Mouse (Mus musculus): ENCODE measurements at regions not wholly inside any gene's neighbourhood (a gene's known extent, or its start where the extent isn't known, plus 50 kb on each side); places are given as distances from the start of the nearest gene placed in this dataset.

DNA sequence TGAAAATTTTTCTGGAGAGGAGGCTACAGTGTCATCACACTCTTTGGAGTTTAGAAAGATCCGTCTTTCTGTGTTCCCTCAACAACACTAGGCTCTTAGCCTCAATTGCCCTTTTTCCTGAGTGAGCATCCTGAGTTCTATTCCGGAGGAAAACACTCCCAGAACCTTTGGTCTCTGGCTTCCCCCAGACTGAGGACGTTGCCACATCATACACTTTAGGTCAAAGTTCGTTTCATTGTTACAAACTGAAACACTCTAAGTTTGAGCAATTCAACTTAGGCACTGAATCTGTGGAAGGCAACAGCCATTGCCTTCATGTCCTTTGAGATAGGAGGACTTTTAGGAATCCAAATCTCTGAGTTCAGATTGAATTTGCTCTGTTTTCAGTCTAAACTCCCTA is 85.0 kb downstream of the Arl4a start:
- DNase-seq (ENCODE audit: low spot score), result no peak

DNA sequence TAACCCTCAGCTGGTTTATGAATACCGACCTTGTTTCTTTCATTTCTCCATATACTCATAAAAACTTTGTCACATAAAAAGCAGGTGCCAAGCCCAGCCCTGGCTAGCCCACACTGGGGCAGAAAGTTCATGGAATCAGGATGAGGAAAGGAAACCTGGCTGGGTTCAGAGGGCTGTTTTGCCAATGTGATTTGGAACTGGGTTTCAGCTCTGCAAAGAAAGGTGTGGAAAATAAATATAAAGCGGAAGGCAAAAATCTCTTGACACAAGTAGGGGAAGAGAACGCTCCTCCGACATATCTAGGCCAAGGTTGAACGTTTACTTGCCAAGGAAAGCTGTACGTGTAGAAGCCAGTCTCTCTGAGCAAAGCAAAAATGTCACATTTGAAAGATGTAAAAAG is 85.9 kb downstream of the Arl4a start:
- no peak for DNase-seq (ENCODE audit: low spot score)

DNA sequence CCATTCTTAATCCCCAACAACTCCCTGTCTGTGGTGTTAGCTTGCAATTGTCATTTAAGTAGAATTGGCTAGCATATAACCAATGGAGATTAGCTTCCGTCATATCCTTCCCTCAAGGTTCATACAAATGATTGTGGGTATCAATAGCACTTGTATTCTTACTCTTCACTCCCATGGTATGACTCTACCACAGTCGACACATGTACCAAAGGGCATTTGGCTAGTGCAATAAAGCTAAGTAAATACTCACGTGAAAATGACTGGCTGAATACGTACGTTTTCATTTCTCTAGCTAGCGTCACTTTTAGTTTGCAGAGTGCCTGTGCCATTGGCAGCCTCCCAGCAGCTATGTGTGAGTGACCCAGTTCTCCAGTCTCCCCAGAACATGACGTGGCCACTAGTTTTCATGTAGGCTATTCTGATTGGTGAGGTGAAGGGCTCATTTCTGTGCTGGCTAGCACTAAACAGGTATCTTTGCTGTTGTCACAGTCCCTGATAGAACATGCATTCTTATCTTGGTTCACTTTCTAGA is 87.5 kb downstream of the Arl4a start:
- DNase-seq (ENCODE audit: low spot score), result no peak

DNA sequence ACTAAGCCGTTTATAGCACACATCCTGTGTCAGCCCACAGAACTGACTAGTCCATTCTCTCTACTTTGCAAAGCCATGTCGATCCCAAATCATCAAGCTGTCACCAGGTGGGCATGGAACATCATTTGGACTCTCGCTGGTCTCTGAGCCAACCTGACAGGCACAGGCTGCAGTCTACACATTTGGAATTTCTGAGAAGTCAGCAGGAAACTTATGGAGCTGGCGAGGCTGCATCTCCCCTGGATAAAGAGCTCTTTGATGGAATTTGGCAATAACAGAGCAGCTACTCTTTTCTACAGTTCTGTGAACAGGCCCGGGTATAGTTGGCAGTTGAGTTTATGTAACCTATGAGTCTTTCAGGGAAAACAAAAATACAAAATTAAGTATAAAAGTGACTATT is 94.9 kb downstream of the Arl4a start:
- DNase-seq (ENCODE audit: low spot score), result no peak

DNA sequence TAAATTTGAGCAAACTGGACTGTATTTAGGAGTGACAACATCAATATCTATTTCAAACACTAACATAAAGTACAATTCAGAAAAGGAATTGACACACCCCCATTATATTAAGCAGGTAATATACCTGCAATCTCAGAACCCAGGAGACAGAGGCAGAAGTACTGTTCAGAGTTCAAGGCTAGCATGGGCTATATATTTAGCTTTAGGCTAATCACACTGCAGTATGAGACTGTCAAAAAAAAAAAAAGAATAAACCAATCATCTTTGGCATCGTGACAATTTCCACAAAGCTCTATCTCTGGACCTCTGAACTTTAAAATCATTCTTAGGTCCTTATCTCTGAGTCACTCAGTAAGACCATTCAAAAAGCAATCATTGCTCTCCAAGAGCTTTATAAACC is 96.7 kb downstream of the Arl4a start:
- no peak for DNase-seq (ENCODE audit: low spot score)

DNA sequence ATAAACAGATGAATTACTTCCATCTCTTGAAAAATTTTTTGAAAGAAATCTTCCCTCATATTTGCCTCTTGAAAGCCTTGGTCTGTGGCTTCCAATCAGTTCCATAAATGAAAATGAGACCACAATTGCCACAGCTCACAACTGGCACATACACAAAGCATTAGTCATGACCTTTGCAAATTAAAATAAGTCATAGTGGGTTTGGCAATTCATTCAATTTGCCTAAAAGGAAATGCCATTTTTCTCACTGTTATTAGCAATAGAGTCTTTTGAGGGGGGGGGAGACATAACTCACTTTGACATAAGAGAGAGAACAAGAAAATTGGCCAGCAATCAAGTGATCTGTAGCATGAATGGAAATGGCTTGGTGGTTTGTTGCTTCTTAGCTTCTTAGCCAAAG is 98.8 kb downstream of the Arl4a start:
- DNase-seq (ENCODE audit: low spot score), result no peak

DNA sequence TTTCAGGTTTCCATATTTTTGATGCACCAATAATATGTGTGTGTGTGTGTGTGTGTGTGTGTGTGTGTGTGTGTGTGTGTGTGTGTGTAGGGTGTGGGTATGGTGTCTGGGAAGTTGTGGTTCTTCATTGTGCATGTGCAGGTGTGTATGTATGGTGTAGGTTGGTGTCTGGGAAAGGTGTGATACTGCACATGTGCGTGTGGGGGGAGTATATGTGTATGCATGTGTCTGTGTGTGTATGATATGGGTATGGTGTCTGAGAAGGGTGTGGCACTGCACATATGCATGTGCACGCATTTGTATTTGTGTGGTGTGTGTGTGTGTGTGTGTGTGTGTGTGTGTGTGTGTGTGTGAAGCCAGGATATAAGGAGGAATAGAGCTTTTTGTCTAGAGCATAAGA is 99.6 kb downstream of the Arl4a start:
- no peak for DNase-seq (ENCODE audit: low spot score)

DNA sequence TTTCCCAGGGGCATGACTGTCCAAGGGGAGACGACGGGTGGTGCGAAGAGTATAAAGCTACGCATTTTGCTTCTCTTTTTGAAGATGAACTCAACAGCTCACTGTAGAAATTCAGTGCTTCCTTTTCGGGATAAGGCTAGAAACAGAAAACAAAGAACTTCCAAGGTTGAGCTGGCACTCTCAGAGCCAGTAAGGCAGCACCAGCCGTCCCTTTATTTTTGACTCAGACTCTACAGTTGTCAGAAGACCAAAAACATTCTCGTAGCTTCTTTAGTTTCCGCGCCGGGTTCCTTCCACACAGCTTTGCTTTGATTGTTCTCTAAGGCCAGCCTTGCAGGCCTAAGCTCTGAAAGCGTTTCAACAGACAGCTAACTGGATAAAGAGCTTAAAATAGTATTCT is 101.5 kb downstream of the Arl4a start:
- no peak for DNase-seq (ENCODE audit: low spot score)

DNA sequence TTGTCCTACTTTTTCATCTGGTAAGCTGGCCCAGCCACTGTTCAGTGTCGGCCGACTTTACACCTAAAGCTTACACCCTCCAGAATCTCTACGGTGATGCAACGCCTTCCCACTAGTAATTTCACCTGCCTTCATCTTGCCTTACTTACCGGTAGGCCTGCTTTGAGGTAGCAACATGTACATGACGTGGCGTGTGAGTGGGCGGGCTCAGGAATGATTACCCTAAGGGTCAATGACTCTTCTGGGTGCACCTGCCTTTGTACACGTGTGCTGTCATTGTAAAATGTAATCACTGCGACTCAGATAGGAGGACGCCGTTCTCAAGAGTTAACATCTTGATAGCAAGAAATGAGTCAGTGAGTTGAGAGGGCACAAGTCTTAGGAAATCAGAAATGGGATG is 102.0 kb downstream of the Arl4a start:
- DNase-seq (ENCODE audit: low spot score), result no peak

DNA sequence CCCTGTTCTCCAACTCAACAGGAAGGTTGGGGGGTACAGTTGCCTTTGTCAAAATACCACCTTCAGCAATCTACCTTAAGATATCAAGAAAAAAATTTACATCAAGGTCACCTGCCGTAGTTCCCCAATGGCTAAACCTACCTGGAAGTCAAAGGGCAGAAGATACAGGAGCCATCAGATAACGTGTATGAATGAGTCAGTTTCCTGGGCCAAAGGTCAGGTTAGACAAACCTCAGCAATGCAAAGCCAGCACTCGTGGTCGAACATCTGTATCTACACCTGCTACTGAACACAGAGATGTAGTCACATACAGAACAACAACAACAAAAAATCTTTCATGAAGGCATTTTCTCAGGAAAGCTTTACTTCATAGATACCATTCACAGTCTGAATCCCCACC is 102.9 kb downstream of the Arl4a start:
- no peak for DNase-seq (ENCODE audit: low spot score)

DNA sequence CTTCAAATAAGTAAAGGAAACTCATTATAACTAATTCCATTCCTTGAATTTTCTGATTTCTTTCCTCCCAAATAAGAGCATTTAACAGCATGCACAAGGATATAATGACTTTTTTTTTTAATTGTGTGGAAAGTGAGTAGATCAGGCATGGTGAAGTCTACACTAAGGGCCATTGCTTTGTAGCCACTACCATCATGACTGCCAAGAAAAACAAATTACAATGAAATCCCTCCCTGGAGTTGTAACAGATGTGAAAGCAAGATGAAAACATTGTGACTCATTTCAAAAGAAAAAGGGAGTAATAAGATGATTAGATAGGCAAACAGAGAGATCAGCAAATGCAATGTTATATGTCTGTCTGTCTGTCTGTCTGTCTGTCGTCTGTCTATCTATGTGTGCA is 106.6 kb downstream of the Arl4a start:
- DNase-seq (ENCODE audit: low spot score), result no peak

DNA sequence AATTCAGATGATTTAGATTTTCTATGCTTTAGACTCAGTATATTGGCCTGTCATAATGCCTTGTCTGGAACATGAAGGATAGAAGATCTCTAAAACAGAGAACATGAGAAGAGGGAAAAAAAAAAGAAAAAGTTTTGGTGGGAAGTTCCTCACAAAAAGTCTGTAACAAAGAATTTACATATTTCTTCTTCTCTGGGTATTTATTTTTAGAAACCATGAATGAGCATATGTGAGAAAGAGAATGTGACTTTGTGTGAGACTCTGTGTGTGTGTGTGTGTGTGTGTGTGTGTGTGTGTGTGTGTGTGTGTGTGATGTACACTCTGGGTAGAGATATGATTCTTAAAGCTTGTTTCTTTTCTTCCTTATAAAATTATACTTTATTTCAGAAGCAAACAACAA is 109.9 kb downstream of the Arl4a start:
- no peak for DNase-seq (ENCODE audit: low spot score)

DNA sequence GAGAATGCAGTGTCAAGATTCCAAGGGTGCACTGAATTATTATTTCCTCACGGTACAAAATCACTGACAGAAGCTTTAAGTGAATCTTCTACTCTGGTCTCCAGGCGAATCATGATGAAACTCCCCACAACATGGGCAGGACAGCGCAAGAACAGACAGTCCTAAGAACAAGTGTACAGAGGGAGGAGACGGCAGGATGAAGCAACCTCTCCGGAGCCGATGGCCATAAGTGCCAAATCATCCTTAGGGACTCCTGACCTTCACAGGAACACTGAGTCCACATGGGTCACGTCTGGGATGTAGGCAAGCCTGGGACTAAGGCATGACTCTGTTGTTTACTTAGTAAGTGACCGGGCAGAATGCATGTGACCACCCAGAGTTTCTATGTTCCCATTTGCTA is 110.8 kb downstream of the Arl4a start:
- no peak for DNase-seq (ENCODE audit: low spot score)

DNA sequence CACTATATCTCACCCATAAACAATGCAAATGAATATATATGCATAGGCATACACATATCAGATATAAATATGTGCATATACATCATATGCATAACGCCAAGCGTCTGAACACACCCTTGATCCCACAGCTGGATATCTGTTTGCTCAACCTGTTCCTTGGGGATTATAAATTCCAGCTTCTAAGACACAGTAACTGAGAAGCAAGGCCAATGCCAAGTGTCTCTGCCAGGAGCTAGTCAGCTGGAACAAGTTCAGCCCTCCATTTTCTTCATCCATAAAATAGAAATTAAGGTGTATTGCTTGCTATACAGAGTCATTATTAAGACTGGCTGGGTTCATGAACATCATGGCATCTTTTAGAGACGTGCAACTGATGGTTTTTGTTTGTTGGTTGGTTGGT is 116.3 kb downstream of the Arl4a start:
- DNase-seq (ENCODE audit: low spot score), result no peak

DNA sequence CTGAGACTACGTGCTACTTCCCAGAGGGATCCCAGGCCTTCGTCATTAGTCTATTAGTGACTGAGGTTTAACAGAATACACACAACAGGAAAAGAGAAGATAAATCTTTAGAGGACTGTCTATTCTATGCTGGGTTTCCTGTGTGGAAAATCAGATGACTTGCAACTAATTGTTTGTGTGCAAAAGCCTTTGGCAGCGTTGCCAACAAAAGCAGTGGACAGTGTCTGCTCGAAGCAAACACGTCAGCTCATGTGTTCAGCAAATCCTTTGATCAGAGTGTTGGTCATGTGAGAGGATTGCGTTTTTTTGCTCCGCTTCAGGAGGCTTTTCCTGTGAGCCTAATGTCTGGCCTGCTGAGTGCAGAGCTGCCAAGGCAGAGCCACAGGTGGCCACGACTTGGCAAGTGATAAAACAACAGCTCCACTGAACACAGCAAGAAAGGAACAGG is 117.3 kb downstream of the Arl4a start:
- DNase-seq (ENCODE audit: low spot score), result no peak

DNA sequence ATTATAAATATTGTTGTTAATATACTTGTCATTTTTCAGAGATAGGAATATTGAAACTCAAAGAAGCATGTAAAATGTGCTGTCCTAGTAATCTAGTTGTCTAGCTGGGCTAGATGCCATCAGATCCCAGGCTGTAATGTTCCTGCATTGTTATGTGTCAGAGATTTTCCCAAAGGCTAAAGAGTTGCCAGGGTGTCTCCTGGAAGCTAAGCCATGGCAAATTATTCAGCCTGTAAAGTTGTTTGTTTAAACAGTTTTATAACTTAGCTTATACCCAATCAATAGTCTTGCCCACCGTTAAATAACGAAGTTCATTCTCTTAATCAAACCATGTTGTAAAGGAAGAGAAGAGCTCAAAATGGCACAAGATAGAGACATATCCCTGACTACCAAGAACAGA is 117.9 kb downstream of the Arl4a start:
- no peak for DNase-seq (ENCODE audit: low spot score)

DNA sequence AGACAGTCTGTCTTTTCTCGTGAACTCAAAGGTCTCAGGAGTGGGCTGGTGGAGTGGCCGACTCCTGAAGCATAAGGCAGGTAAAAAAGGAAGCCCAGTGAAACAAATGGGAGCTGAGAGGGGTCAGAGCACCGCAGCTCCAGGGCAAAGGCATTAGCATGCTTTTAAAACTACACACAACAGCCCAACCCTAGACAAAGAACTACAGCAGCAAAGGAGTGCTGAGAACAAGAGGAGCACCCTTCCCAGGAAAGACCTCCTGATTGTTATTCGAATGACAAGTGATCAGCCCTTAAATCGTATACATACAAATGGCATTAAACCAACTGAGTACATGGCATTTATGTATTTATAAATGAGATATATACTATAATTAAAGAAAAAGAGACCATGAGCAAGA is 149.3 kb downstream of the Arl4a start:
- DNase-seq (ENCODE audit: low spot score), result no peak

DNA sequence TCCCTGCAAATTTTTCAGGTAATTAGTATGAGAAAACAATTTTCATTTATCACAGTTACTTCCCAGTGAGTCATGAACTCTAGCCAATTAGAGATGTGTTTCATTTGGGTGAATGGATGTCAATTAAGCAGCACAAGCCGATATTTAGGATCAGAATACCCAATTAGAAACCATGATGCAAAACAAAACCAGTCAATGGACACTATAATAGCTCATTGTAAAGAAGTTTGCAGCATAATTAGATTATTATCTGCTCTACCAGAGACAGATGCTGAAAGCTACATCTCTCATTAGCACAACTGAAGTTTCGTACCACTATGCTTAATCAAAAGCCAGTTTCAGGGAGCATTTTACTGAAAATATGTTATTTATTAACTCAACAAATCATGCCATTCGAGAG is 152.5 kb downstream of the Arl4a start:
- no peak for DNase-seq (ENCODE audit: low spot score)

DNA sequence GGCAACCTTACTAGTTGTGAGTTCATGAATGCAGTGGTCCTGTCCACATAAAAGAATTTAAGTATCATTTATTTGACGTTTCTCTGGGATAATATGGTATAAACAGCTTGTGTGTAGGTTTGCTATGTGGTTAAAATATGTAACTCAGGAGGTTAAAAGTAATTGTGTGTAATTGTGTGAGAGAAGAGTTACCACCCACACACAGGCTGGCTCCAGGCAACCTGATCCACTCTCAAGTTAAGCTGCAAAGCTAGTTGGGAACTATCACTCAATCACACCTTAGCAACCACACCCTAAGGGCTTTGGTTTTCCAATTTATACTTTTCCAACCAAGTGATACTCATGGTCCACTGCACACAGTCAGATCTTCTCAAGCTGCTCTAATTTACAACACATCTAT is 157.5 kb downstream of the Arl4a start:
- no peak for DNase-seq (ENCODE audit: low spot score)

DNA sequence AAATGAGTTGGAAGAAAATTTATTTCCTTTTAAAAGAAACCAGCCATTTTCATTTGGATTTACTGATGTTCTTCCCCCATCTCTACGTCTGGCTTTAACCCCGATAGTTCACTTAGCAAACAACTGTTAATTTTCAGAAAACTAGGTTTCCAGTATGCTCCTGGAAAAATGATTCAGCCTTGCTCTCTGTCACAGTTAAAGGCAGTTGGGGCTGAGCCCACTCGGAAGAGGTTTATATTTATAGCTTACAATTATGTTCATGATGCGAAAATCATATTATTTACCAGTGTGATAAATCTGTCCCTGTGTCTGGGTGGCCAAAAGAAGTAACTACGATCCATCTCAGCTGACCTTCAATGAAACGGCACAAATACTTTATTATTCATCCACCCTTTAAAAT is 163.9 kb downstream of the Arl4a start:
- DNase-seq (ENCODE audit: low spot score), result no peak

DNA sequence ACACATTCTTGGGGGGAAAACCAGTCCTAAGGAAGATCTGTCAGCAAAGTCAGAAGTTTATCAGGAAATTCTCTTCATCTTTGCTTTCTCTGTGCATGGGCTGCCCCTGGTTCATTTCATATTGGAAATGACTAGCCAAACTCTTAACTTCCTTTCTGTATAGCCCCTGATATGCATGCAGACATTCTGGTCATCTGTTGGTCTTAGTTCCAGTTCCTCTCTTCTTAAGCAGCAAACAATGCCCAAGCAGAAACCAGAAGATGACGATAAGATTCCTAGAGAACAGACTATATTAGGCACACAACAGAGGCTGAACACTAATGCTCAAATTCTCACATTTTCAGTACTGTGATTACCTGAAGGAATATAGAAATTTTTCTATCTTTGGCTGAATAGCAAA is 176.0 kb downstream of the Arl4a start:
- no peak for DNase-seq (ENCODE audit: low spot score)

DNA sequence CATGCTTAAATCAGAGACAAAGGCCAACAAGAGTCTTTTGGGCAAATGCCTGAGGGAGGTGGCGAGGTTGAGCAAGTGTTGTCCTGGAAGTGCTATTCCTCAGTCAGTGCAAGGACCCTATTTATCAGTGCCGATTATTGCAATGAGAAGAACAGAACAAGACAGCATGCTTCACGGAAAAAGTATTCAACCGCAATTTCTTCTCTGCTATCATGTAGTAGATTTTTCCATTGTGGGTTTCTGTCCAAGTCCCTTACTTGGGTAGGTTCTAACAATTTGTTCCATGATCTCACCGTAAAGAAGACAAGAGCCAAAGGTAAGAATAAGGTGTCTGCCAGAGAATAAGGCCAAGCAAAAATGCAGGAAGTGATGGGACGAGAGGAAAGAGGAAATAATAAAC is 186.2 kb downstream of the Arl4a start:
- no peak for DNase-seq (ENCODE audit: low spot score)

DNA sequence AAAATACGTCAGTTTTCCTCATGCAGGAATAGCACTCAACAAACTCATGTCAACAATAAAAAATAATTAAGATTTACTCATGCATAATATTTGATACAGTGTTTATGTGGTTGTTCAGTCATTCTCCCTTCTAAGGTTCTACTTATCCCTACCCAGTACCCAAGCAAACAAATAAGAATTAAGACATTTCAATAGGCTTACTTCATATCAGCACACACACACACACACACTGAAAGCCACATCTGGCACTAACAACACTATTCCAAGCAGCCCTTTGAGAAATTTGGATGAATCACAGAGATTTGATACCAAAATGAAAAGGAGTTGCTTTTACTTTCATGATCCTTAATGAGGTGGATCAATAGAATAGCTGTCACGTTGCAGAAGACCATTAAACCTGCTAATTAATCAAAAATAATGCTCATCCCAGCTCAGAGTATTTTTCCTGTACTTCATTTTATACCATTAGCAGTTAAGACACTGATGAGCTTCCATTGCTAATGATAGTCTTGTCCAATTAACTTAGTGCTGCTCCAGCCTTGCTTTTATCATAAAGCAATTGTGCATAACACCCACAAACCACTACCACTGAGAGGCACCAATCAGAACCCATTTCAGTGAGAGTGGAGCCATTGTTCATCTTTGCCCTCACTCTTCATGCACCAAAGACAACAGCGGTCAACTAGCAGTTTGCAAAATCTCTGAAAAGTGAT is 188.3 kb downstream of the Arl4a start:
- no peak for DNase-seq (ENCODE audit: low spot score)

DNA sequence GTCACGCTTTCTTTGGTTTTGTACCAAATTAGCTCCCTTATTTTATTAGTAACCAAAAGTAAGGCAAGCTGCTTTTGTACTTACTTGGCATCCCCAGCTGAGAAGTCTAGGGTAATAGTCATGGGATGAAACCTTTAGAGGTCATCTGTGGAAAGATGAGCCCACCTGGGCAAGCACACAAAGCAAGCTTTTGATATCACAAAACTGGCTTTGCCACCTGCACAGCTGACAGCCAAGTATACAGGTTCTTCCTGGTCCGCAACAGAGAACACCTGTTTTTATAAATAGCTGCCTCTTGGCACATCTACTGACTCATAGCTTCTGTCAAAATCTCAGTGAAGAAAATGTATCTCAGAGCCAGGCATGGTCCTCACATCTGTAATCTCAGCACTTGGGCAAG is 197.2 kb downstream of the Arl4a start:
- DNase-seq (ENCODE audit: low spot score), result no peak

DNA sequence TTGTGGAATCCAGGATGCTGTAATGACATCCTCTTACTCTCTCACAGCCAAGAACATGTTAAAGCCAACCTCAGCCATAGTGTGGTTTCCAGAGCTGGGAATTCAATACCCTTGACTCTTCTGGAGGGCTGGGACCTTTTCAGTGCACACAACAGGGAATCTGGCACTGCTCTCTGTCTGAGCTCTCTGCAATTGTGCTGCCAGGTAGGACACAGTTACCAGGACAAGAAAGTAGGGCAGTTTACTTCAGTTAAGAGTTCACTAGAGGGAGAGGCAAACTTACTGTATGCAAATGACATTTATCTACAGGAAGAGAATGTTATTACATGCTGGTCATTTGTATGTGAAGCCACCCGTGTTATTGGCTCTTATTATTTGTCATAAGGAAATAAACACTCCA is 197.6 kb downstream of the Arl4a start:
- DNase-seq (ENCODE audit: low spot score), result no peak
